Mouse (Mus musculus) embryonic facial prominence, embryonic 13.5 days (tissue): ENCODE results near the gene Gatm. TPM values are rescaled to one million over a fixed set of nuclear protein-coding genes. Genes with fewer than 3 reads are reported as not detected.

ENCODE experiments used
- ATAC-seq: fragments of 200-750 bp; cut with Nextera tagmentation; 2 replicates; pipeline ENCODE4 v1.8.0; 2017; ENCODE audit warnings: low read depth; ENCODE audit not compliant: insufficient number of reproducible peaks, insufficient read depth, low FRiP score, low TSS enrichment
- H3K27ac ChIP-seq: fragments of 300-500 bp; sonication (generic); 2 replicates; pipeline ENCODE4 v1.5.1; 2015; ENCODE audit warnings: moderate library complexity, mild to moderate bottlenecking, inconsistent platforms
- H3K27me3 ChIP-seq: fragments of 300-500 bp; sonication (generic); 2 replicates; pipeline ENCODE4 v1.6.1; 2015; ENCODE audit warnings: mild to moderate bottlenecking, inconsistent platforms
- H3K36me3 ChIP-seq: fragments of 300-500 bp; sonication (generic); 2 replicates; pipeline ENCODE4 v1.6.1; 2015; ENCODE audit warnings: mild to moderate bottlenecking, inconsistent platforms
- H3K4me1 ChIP-seq: fragments of 300-500 bp; sonication (generic); 2 replicates; pipeline ENCODE4 v1.6.1; 2015; ENCODE audit warnings: inconsistent platforms
- H3K4me2 ChIP-seq: fragments of 300-500 bp; sonication (generic); 2 replicates; pipeline ENCODE4 v1.6.1; 2015; ENCODE audit warnings: moderate library complexity, mild to moderate bottlenecking, inconsistent platforms
- H3K4me3 ChIP-seq: fragments of 300-500 bp; sonication (generic); 2 replicates; pipeline ENCODE4 v1.5.1; 2015; ENCODE audit warnings: mild to moderate bottlenecking, inconsistent platforms
- H3K9ac ChIP-seq: fragments of 300-500 bp; sonication (generic); 2 replicates; pipeline ENCODE4 v1.6.1; 2015; ENCODE audit warnings: mild to moderate bottlenecking, inconsistent platforms
- H3K9me3 ChIP-seq: fragments of 300-500 bp; sonication (generic); 2 replicates; pipeline ENCODE4 v1.6.1; 2016; ENCODE audit warnings: inconsistent platforms
- WGBS: fragments of 180-500 bp; shearing (Covaris S2); methylation state at CpG from one replicate; pipeline ENCODE4 v1.1.7; 2015; ENCODE audit warnings: mixed read lengths; 5-methylcytosine and 5-hydroxymethylcytosine counted together
- polyA plus RNA-seq: library from polyadenylated mRNA; unstranded; fragments of >200 nt; fragmentation: Nextera tagmentation; extraction: Ambion mirVana; gene quantifications from 2 replicates; pipeline ENCODE4 v1.2.1, GENCODE M21; 2015

The Gatm gene
- polyA plus RNA-seq, 1 experiment from 2014 or later = 10.6 TPM

DNA sequence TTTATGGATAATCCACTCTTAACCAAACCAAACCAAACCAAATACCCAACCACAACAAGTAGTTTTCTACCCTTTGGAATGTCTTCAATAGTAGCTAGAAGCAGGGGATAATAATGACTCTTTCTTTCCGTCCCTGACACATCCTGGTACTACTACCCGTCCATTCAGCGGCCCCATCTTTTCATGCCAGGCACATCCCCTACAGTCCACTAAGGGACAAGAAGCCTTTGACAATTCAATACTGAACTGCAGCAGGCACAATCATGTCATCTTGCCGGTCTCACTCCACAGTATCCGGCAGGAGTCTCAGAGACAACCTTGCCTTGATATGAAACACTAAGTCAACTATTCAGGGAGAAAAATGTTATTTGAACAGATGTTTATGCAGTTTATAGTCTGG, 5.3 kb downstream of the Gatm start:
- no peaks in the 10 kb centered on the region for H3K9me3 ChIP-seq
- H3K9ac ChIP-seq = no peak overlapping the region
- H3K4me2 ChIP-seq = no peak overlapping the region
- no peak overlapping the region for H3K4me3 ChIP-seq
- WGBS = 77% methylated on average over 5 of the region's 5 CpGs
- H3K27ac ChIP-seq = no peak overlapping the region
- H3K4me1 ChIP-seq = peaks cover 3% of the 10 kb centered on the region; the same call in 1 of the 2 replicates
- ATAC-seq = no peak
- peaks cover 8% of the 10 kb centered on the region for H3K27me3 ChIP-seq
- H3K36me3 ChIP-seq = no peaks in the 10 kb centered on the region

- no peak overlapping the region for H3K4me3 ChIP-seq
- H3K9me3 ChIP-seq = no peaks in the 10 kb centered on the region
- no peaks in the 10 kb centered on the region for H3K27me3 ChIP-seq
- no peaks in the 10 kb centered on the region for H3K4me1 ChIP-seq
- no peak overlapping the region for H3K4me2 ChIP-seq
- H3K36me3 ChIP-seq = no peaks in the 10 kb centered on the region
- 82% methylated on average over 2 of the region's 2 CpGs for WGBS
- no peak overlapping the region for H3K27ac ChIP-seq
- no peak for ATAC-seq
- H3K9ac ChIP-seq = no peak overlapping the region
Measured at GRCm38 (mm10) chr2:122601354-122601753, 9.7 kb downstream of the Gatm start.

DNA sequence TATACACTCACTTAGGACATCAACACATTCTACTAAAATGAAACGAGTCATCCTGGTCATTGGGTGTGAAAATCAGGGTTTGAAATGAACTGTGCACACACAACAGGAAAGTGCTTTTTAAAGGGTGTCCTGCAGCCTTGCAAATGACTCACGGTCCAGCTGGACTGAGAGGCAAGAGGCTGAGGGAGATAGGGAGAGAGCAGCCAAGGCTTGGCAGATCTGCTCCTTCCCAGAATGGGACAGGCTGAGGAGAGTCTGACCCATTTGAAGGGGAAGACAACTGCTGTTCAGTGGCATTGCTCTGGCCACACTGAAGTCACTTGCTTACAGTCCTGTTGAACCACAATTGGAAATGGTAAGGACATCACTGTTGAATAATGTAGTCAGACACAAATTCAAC, 11.4 kb downstream of the Gatm start:
- no peak overlapping the region for H3K4me3 ChIP-seq
- no peaks in the 10 kb centered on the region for H3K36me3 ChIP-seq
- no peak overlapping the region for H3K27ac ChIP-seq
- WGBS = 78% methylated on average over 2 of the region's 2 CpGs
- ATAC-seq = no peak
- H3K4me2 ChIP-seq = no peak overlapping the region
- H3K9ac ChIP-seq = no peak overlapping the region
- no peaks in the 10 kb centered on the region for H3K4me1 ChIP-seq
- no peaks in the 10 kb centered on the region for H3K9me3 ChIP-seq
- H3K27me3 ChIP-seq = no peaks in the 10 kb centered on the region

DNA sequence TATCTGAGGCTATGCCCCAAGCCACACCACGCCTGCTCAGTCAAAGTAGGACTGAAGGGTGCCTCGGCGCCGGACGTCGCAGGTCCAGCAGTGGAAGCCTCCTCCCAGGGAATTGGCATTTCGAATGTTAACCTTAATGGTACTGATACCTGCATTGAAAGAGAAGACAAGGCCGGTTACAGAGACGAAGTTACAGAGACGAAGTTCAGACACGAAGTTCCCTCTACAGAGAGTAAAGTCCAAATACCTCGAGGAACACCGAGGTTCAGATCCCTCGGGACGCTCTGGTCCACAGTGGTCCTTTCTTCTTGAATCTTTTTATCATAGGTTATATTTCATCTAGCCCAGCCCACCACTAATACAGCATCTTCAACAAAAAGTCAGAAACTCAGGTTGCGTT, 15.6 kb downstream of the Gatm start:
- Histone ChIP-seq H3K4me1 (no peaks in the 10 kb centered on the region), H3K27me3 (no peaks in the 10 kb centered on the region), H3K4me2 (no peak overlapping the region), H3K9ac (no peak overlapping the region), H3K36me3 (no peaks in the 10 kb centered on the region), H3K9me3 (no peaks in the 10 kb centered on the region), H3K27ac (no peak overlapping the region), H3K4me3 (no peak overlapping the region)
- WGBS = 89% methylated on average over 16 of the region's 16 CpGs
- no peak for ATAC-seq

DNA sequence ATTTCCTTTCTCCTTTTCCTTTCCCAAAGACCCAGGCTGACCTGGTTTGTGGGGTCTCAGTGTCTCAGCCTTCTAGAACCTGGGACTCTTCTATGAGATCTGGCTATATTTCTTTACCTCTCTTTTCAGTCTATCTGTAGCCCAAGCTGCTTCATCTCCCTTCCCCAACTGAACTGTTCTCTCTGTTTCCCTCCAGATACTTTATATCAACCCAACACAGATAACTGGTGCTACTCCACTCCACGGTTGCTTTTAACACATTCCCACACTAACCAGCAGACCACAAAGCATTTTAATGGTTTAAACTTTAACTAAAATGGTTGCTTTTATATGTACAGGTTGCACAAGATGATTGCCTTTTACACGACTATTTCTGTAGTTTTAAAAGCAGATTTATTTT, 19.9 kb downstream of the Gatm start:
- Histone ChIP-seq H3K9me3 (no peaks in the 10 kb centered on the region), H3K4me1 (no peaks in the 10 kb centered on the region), H3K4me2 (no peak overlapping the region), H3K4me3 (no peak overlapping the region), H3K27me3 (no peaks in the 10 kb centered on the region), H3K36me3 (no peaks in the 10 kb centered on the region), H3K9ac (no peak overlapping the region), H3K27ac (no peak overlapping the region)
- no peak for ATAC-seq
- WGBS = 62% methylated on average over 2 of the region's 2 CpGs

DNA sequence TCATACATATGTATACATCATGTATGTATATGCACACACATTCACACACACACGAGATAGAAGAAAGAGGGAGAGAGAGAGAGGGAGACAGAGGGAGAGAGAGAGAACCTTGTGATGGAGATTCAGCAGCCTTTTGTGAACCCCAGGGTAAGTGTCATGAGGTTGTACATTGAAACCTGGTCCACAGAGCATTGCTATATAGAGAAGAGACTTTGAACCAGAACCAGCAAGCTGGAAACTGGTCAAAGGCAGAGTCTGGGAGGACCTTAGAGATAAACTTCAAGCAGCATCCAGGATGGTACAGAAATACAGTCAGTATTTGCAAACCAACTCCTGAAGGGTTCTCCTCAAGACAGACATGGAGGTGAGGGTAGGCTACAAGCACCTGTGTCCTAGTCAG, 20.8 kb downstream of the Gatm start:
- Histone ChIP-seq H3K9me3 (no peaks in the 10 kb centered on the region), H3K4me3 (no peak overlapping the region), H3K9ac (no peak overlapping the region), H3K36me3 (no peaks in the 10 kb centered on the region), H3K4me1 (no peaks in the 10 kb centered on the region), H3K4me2 (no peak overlapping the region), H3K27ac (no peak overlapping the region), H3K27me3 (no peaks in the 10 kb centered on the region)
- 69% methylated on average over 1 of the region's 1 CpGs for WGBS
- no peak for ATAC-seq

DNA sequence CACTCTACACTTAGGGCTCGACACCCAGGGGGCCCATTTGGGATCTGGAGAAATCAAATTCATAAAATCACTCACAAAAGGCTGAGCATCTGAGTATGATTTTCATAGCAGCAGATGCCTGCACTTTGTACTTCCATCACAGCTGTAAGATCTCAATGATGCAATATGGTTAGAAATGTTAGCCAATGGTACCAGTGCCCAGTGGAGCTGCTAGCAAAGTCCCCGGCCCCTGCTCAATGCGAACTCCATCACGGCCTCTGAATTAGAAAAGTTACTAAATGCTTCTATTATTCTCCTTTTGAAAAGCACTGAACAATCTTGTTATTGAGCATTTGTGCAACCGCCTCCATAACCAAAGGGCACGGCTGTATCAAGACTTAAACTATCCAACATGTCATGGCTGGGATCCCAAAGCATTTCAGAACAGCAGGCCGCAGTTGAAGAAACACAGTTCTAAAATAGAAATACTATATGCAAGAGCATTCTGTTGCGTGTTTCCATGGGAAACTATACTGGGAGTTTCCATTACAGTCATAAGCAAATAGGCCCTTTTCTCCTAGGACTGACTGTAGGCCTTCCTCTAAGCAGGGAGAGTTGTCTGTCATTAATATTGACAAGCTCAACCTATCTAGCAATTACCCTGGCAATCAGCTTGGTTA, 23.1 kb downstream of the Gatm start:
- Histone ChIP-seq H3K9me3 (no peaks in the 10 kb centered on the region), H3K27ac (no peak overlapping the region), H3K4me1 (no peaks in the 10 kb centered on the region), H3K27me3 (no peaks in the 10 kb centered on the region), H3K4me2 (no peak overlapping the region), H3K36me3 (no peaks in the 10 kb centered on the region), H3K9ac (no peak overlapping the region), H3K4me3 (no peak overlapping the region)
- 77% methylated on average over 8 of the region's 8 CpGs for WGBS
- no peak for ATAC-seq

- Histone ChIP-seq H3K4me2 (no peak overlapping the region), H3K4me3 (no peak overlapping the region), H3K9ac (no peak overlapping the region), H3K4me1 (no peaks in the 10 kb centered on the region), H3K9me3 (no peaks in the 10 kb centered on the region), H3K27ac (no peak overlapping the region), H3K27me3 (no peaks in the 10 kb centered on the region), H3K36me3 (no peaks in the 10 kb centered on the region)
- 69% methylated on average over 3 of the region's 3 CpGs for WGBS
- no peak for ATAC-seq
Measured at GRCm38 (mm10) chr2:122586258-122586657, 24.8 kb downstream of the Gatm start.

GRCm38 (mm10) chr2:122582324-122582723, 28.8 kb downstream of the Gatm start:
- Histone ChIP-seq H3K27ac (no peak overlapping the region), H3K36me3 (no peaks in the 10 kb centered on the region)

GRCm38 (mm10) chr2:122581361-122582017, 29.6 kb downstream of the Gatm start:
- no peak for ATAC-seq
- WGBS = 66% methylated on average over 3 of the region's 3 CpGs
- peak overlapping the region; percentile 33; the same call in 1 of the 2 replicates for H3K27ac ChIP-seq
- H3K27me3 ChIP-seq = no peaks in the 10 kb centered on the region
- H3K4me1 ChIP-seq = no peaks in the 10 kb centered on the region; the same call in 1 of the 2 replicates
- no peak overlapping the region for H3K9ac ChIP-seq
- H3K9me3 ChIP-seq = no peaks in the 10 kb centered on the region
- H3K4me3 ChIP-seq = no peak overlapping the region
- no peak overlapping the region for H3K4me2 ChIP-seq
- no peaks in the 10 kb centered on the region for H3K36me3 ChIP-seq

More at GRCm38 (mm10) chr2:122582324-122582723, 28.8 kb downstream of the Gatm start:
- Histone ChIP-seq H3K4me2 (no peak overlapping the region), H3K9ac (no peak overlapping the region), H3K4me3 (no peak overlapping the region), H3K27me3 (no peaks in the 10 kb centered on the region), H3K4me1 (no peaks in the 10 kb centered on the region), H3K9me3 (no peaks in the 10 kb centered on the region)
- no peak for ATAC-seq
- 94% methylated on average over 3 of the region's 3 CpGs for WGBS

DNA sequence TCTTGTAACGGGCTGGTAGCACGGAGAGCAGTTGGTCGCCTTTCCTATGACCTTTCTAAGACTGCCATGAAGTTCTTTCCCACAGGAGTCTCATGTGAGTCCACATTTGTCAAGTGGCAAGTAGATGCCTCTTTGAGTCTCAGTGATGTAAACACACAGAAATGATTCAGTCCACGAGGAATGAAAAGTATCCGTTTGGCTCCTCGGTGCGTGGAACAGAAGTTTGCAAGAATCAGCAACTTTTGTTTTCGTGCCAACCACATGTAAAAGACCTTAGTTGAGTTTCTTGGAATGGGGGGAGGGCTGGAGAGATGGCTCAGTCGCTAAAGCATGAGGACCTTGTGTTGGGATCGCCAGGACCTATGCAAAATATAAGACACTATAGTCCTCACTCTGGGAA, 30.7 kb downstream of the Gatm start:
- H3K27ac ChIP-seq = no peak overlapping the region
- no peaks in the 10 kb centered on the region; the same call in 1 of the 2 replicates for H3K4me1 ChIP-seq
- WGBS = 69% methylated on average over 10 of the region's 10 CpGs
- no peak for ATAC-seq
- no peaks in the 10 kb centered on the region for H3K27me3 ChIP-seq
- H3K4me2 ChIP-seq = no peak overlapping the region
- H3K36me3 ChIP-seq = no peaks in the 10 kb centered on the region
- H3K4me3 ChIP-seq = no peak overlapping the region
- no peaks in the 10 kb centered on the region for H3K9me3 ChIP-seq
- no peak overlapping the region for H3K9ac ChIP-seq

GRCm38 (mm10) chr2:122577316-122577715, 33.8 kb downstream of the Gatm start:
- no peak overlapping the region for H3K27ac ChIP-seq
- H3K36me3 ChIP-seq = no peaks in the 10 kb centered on the region
- H3K27me3 ChIP-seq = no peaks in the 10 kb centered on the region
- no peak overlapping the region for H3K4me2 ChIP-seq
- WGBS = 61% methylated on average over 1 of the region's 1 CpGs
- no peaks in the 10 kb centered on the region; the same call in 1 of the 2 replicates for H3K4me1 ChIP-seq
- no peaks in the 10 kb centered on the region for H3K9me3 ChIP-seq
- no peak for ATAC-seq
- H3K9ac ChIP-seq = no peak overlapping the region
- no peak overlapping the region for H3K4me3 ChIP-seq
